Mouse (Mus musculus): Measurements from ENCODE around the gene Vps52. TPM values are rescaled to one million over a fixed set of nuclear protein-coding genes. Genes with fewer than 3 reads are reported as not detected.

Vps52 gene
- polyA plus RNA-seq, 1 experiment = 68.2 TPM

DNA sequence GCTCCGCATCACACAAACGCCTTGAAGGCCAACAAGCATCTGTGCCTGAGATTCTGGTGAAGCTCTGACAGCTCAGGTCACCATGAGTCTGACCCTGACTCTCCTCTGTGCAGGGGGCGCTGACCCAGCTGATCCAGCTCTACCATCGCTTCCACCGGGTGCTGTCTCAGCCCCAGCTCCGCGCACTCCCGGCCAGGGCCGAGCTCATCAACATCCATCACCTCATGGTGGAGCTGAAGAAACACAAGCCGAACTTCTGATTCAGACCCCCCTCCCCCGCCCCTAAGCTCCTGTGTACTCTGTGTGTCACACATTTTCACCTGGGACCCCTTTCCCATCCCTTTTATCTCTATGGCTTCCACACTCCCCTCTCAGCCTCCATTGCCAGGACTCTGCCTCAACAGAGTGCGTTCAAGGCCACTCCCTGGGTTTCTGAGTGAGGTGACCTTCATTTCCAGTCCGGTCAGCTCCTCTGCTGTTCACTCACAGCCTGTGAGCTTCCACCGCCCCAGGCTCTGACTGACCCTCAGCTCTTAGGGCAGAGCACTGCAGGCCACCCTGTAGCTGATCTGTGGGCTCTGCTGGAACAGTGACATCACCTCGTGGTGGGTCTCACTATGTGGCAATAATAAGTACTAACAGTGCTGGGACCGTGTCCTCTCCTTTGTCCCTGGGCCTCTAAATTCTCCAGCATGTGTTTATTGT lies 10.4 kb downstream of the Vps52 start:
- TF ChIP-seq GATA1 (IDR thresholded peaks at IDR 0.05; ENCODE audit: low read length) = no peak

DNA sequence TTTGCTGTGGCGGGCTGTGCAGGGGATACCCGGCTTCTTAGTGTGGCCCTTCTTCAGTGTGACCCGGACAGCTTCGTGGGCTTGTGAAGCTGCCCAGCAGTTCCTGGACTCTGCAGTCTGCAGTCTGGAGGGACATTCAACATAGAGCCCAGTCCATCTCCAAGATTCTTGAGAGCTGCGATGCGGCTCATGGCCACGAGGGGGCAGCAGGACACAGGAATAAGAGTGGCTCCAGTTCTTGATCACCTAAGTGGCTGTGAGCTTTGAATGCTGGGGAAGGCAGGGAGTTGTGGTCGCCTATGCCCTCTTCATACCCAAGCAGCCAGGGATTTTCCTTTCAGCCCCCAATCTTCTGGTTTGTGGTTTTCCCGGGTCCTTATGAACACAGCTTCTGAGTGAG lies 12.9 kb downstream of the Vps52 start:
- TF ChIP-seq GATA1 (IDR thresholded peaks at IDR 0.05; ENCODE audit: low read length) = no peak

DNA sequence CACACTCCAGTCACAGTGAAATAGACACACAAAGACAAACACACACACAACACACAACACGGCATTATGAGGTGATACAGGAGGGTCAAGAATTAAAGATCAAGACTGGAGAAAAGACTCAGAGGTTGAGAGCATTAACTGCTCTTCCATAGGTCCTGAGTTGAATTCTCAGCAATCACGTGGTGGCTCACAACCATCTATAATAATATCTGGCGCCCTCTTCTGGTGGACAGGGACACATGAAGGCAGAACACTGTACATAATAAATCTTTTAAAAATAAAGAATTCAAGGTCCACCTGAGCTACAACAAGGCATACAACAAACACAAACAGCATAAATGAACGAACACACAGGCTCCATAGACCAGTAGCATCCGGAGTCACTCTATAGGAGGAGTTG lies 13.3 kb downstream of the Vps52 start:
- TF ChIP-seq GATA1 (IDR thresholded peaks at IDR 0.05; ENCODE audit: low read length) = no peak

DNA sequence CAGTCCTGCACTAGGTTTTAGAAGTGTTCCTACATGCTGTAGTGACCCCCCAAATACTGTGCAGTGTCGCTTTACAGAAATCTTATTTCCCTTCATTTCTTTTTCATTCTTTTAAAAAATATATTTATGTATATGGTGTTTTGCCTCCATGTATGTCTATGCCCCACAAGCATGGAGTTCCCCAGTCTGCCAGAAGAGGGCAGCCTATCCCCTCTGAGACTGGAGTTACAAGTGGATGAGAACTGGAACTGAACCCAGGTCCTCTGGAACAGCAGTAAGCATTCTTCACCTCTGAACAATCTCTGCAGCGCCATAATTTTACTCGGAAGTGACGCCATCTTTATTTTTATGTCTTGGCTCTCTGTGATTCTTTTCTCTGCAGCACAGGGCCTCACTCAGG lies 13.8 kb downstream of the Vps52 start:
- no peak for TF ChIP-seq GATA1 (IDR thresholded peaks at IDR 0.05; ENCODE audit: low read length)

DNA sequence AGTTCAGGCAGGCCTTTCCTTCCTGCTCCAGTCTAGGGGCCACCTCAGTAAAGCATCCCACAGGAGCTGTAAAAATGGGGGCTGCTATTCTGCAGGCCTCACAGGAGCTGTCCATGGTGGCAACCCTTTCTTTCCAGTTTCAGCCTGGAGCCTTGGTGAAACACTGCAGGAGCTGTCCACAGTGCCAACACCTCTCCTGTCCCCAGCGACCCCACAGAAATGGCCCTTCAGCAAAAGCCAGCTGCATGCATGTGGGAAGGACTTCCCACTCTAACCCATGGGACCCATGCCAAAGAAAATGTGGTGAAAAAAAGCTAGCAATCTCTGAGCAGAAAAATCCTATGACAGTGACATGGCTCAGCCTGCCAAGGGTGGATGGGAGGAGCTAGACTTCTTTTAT lies 17.1 kb downstream of the Vps52 start:
- no peak for TF ChIP-seq GATA1 (IDR thresholded peaks at IDR 0.05; ENCODE audit: low read length)

- no peak for TF ChIP-seq GATA1 (IDR thresholded peaks at IDR 0.05; ENCODE audit: low read length)
Observed at GRCm38 (mm10) chr17:33973572-33973971, 18.0 kb downstream of the Vps52 start.

- TF ChIP-seq GATA1 (IDR thresholded peaks at IDR 0.05; ENCODE audit: low read length) = no peak
Observed at GRCm38 (mm10) chr17:33977861-33978557, 22.4 kb downstream of the Vps52 start.

GRCm38 (mm10) chr17:33978631-33979031 lies 23.0 kb downstream of the Vps52 start:
- TF ChIP-seq GATA1 (IDR thresholded peaks at IDR 0.05; ENCODE audit: low read length) = no peak

- no peak for TF ChIP-seq GATA1 (IDR thresholded peaks at IDR 0.05; ENCODE audit: low read length)
Observed at GRCm38 (mm10) chr17:33979512-33980050, 24.0 kb downstream of the Vps52 start.

GRCm38 (mm10) chr17:33980181-33981035 lies 24.8 kb downstream of the Vps52 start:
- TF ChIP-seq GATA1 (IDR thresholded peaks at IDR 0.05; ENCODE audit: low read length) = no peak

GRCm38 (mm10) chr17:33991788-33992664 lies 36.4 kb downstream of the Vps52 start:
- no peak for TF ChIP-seq GATA1 (IDR thresholded peaks at IDR 0.05; ENCODE audit: low read length)

DNA sequence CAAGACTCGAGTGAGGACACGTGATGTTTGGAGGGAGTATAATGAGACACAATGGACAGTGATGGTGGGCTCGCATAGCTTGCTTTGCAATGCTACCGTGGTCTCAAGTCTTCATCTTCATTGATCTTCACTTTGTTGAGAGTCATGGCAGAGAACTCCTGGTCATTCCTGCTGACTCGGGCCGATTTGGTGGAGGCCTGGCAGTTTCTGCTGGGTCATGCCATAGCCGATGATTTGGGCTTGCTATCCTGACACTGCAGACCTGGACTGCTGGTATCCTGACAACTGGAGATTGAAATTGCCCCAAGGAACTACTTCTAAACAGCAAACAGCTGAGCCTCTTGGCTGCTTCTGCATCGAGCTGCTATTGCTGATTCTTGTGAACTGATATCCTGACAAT lies 39.3 kb downstream of the Vps52 start:
- no peak for TF ChIP-seq GATA1 (IDR thresholded peaks at IDR 0.05; ENCODE audit: low read length)

- TF ChIP-seq GATA1 (IDR thresholded peaks at IDR 0.05; ENCODE audit: low read length) = no peak
Observed at GRCm38 (mm10) chr17:33995651-33996050, 40.0 kb downstream of the Vps52 start.

GRCm38 (mm10) chr17:33999341-34000149 lies 43.9 kb downstream of the Vps52 start:
- TF ChIP-seq GATA1 (IDR thresholded peaks at IDR 0.05; ENCODE audit: low read length) = no peak

Measured in G1E-ER4 (cell line).